Mouse (Mus musculus) c-Kit-positive CD71-positive TER-119-negative erythroid progenitor cells, embryonic 14.5 days (primary cell): ENCODE measurements around the gene Elmo1.

Source experiments
- DNase-seq: peaks from one replicate; pipeline ENCODE4 v3.0.0-alpha.2; 2013; ENCODE audit warnings: low read depth

Gene Elmo1

DNA sequence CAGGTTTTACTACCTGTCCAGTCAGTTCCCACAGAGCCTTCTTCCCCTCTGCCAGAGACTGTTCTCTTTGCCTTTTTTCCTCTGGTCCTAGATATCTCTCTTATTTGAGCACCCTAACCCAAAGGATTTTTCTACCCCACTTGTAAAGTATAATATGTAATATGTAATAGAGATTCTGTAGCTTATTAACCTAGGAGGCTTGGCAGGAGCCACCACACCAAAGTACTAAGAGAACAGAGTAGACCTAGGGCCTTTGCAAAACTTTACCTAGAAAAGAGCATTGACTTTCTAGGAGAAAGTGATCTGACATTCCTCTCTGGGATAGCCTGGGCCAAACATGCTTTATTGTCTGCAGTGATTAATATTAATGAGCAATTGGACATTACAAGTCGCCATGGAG, 433.3 kb downstream of the Elmo1 start:
- no peak for DNase-seq

- no peak for DNase-seq
Measured at GRCm38 (mm10) chr13:20525844-20526243, 435.4 kb downstream of the Elmo1 start.

DNA sequence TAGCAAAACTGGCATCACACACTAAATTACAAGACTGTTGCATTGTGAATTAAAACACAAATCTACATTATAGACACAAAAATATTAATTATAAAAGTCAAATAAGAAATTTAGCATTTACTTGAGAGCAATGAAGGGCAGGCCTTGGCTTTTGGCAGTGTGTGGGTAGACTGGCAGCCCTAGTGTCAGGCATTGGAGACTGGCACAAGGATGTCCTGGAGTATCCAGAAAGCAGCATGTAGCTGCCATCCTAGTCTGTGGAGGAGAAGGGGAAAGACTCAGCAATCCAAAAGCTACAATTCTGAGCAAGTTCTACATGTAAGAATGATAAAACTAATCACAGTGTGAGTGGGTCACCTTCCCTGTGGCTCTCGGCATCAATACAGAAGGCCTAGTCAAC, 446.7 kb downstream of the Elmo1 start:
- no peak for DNase-seq

DNA sequence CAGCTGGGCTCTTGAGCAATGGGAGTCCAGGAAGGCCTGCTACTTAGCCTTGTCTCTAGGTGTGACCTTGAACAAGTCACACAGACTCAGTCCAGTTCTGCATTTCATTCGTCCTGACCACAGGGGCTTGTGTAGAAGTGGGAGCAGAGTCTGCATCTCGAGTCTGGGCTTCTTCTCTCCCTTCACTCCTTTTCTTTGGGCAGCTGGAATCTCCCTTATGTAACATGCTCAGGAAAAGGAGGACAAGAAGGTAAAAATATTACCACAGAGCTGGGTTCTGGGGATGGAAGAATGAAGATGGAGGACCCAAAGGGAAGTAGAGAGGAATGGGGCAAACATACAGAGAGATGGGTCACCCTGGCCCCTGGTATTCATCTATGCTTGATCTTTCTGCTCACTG, 447.1 kb downstream of the Elmo1 start:
- DNase-seq = no peak

DNA sequence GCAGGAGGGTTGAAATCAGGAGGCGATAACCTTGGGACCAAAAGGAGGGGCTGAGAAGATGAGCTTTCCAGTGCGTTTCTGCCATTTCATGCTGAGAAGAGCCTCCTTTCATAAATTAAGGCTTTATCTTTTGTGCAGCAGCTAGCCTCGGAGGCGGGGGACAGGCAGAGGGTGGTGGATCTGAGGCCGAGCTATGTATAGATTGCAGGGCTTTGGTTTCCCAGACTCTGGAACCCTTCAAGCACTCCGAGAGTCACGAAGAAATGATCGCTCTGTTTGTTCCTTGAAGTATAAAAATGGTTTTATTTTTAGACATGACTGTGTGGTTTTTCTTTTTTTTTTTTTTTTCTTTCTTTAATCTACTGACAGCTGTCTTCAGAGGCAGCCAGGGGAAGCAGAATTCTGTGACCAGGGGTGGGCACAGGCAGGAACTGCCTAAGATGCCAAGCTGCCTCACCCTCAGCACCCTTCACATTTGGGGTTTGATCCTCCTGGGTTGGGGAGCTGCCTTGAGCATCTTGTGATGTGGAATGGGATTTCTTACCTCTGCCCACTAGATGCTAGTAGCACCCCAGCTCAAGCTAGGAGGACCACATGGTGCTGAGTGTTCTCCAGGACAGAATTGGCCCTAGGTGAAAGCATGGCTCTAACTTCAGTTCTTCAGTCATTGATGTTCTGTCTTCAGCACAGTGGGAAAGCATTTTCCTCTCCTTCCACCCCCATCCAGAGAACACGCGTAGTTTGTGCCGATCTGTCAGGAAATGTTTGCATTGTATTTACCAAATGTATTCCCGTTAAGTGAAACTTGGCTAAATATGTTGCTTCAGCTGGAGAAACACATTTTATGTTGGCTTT, 448.0 kb downstream of the Elmo1 start:
- no peak for DNase-seq

DNA sequence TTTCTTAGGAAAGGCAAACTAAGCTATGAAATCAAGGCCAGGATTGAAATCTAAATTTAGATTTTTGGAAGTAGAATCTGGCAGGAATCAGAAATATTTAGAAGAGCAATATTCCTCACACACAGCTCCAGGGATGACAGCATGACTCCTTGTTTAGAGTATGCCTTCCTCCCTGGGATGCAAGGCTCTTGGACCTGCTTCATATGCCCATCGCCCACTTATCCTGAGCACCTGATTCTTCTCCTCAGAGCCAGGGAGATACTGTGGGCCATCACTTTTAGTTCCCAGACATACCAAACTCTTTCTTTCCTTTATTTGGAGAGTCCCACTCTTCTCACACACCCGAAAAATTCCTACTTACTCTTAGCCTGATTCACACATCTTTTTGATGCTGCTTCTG, 449.2 kb downstream of the Elmo1 start:
- DNase-seq = no peak

DNA sequence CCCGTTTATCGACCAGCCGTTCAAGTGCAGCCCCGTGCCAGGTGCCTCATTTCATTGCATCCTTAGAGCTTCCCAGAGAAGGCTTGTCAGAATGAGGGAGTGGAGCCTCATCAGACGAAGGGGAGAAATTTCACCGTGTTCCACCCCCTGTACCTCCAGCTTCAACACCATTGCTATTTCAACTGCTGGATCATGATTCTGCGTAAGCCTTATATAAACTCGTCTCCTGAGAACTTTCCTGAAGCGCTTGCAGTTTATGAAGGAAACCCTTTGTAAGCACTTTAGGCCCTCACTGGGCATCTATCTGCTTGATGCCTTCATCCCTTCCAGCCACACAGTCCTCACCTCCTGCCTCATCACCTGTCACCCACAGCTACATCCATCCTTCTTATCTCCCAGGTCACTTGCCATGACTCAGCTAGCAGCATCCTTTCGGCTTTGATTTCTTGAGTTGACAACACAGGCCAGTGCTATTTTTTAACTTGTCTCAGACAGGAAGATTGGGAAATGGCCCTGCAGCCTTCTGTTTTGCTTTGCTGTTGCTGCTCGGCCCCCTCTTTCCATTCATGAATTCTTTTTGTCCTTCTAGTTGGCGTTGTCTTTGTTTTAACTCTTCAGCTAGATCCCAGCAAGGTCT, 456.3 kb downstream of the Elmo1 start:
- no peak for DNase-seq

GRCm38 (mm10) chr13:20549983-20550382, 459.6 kb downstream of the Elmo1 start:
- DNase-seq = no peak

DNA sequence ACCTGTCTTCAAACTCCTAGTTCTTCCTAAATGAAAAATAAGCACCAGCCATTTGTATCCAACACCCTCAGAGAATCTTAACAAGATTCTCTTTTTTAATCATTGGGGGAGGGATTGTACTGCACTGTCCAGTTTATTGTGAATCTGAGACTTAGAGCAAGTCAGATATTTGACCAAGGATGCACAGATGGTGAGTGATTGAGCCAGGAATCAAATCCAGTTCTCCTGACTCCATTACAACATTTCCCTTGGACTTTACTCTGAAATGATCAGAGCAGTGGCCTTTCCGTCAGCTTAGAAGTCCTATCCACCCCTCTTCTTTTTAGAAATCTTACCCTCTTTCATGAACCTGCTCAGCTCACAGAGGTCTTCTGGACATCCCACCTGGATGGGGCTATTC, 461.2 kb downstream of the Elmo1 start:
- DNase-seq = no peak

DNA sequence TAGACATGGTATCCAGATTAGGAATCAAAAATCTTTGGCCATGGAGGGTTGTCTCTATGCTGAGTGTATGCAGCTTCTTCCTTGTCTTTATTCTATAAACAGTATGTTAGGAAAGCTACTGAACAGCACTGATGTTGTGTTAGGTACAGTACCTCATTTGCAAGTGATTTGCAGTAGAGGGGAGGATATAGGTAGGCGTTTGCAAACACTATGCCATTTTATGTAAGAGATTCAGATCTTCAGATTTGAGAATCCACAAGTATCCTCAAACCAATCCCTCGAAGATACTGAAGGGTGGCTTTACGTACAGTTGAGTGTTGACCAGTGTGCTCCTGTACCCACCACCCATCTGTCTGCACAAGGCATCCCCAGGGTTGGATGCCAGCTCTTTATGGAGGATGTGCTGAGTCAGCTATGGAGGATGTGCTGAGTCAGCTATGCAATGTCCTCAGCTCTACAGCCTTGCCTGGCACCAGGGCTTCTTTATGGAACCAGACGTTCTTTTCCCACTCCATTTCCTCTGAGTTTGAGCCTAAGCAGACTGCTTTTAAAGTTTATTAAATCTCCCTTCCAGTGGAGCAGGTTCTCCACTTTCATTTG, 465.6 kb downstream of the Elmo1 start:
- DNase-seq = no peak

DNA sequence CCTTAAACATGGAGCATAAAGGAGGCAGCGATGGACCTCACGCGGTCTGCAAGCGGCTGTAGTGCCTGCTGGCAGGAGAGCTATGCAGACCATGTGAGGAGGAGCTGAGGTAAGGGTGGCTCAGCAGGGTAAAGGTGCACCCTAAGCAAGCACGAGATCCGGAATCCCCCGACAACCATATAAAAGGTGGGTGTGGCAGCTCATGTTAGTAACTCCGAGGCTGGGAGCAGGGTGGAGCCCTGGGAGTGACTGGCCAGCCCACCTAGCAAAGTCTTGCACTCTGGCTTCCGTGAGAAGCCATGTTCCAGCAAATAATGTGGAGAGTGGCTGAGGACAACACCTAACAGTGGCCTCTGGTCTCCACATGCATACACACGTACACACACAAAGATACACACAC, 466.3 kb downstream of the Elmo1 start:
- no peak for DNase-seq

DNA sequence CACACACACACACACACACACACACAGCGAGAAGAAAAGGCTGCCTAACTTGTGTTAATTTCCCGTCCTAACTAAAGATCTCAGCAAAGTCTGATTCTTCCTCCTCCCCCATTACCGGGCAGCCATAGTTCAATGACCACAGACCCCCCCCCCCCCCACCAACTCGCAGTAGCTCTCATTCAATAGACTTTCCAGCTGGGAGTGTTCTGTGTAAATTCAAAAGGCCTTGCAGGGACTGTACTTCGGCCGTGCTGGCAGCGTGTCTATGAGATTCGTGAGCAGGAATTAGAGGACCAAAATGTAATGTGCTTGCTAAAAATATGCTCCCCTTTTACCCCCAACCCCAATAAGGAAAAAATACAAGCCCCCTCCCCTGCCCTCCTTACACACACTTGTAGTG, 466.8 kb downstream of the Elmo1 start:
- DNase-seq = no peak

- DNase-seq = no peak
Measured at GRCm38 (mm10) chr13:20558376-20558775, 468.0 kb downstream of the Elmo1 start.

DNA sequence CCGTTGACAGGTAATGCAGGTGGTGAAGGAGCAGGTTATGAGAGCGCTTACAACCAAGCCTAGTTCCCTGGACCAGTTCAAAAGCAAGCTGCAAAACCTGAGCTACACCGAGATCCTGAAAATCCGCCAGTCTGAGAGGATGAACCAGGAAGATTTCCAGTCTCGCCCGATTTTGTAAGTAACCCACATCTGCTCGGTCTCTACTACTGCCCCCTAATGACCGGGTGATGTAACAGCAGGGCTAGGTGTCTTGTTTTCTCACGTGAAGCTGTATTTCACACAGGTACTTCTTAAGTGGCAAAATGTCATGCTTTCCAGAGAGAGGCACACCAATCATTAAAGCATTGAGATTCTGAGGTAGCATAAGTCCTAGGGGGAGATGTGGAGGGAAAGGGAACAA, 474.0 kb downstream of the Elmo1 start:
- no peak for DNase-seq

- DNase-seq = no peak
Measured at GRCm38 (mm10) chr13:20575186-20575585, 484.8 kb downstream of the Elmo1 start.

- no peak for DNase-seq
Measured at GRCm38 (mm10) chr13:20585868-20586267, 495.5 kb downstream of the Elmo1 start.

- no peak for DNase-seq
Measured at GRCm38 (mm10) chr13:20586462-20586861, 496.1 kb downstream of the Elmo1 start.

DNA sequence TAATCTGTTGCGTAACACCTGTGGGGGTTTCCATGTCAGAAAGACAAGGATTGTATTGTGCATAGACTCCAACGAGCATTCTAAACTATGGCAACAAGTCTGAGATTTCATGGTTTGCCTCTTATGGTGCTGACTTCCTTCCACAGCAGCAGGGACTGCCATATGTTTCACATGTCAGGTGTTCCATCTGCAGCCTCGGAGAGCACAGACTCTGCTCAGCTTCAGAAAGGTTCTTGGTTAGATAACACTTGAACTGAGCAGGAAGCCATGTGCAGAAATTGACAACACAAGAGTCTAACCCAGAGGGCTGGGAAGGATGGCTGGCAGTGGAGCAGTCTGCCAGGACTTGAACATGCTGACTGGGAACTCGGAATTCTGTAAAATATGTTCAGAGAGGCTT, 500.6 kb downstream of the Elmo1 start:
- no peak for DNase-seq

DNA sequence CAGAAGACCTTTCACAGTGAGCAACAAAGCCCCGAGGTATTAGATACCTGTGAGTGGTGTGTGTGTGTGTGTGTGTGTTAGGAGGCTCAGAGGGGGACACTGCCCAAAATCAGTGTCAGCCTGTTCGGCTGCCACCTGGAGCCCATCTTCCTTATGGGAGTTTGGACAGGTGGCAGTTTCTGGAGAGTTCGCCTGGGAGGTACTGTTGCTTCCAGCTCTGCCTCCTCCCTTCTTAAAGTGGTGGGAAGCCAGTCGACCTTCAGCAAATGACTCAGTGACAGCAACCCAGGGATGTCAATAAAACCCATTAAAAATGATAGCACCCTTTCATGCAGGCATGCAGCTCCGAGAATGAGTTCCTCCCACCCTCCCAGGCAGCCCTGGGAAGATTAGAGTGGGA, 506.9 kb downstream of the Elmo1 start:
- no peak for DNase-seq

GRCm38 (mm10) chr13:20598618-20599017, 508.2 kb downstream of the Elmo1 start:
- DNase-seq = no peak

GRCm38 (mm10) chr13:20600246-20600645, 509.9 kb downstream of the Elmo1 start:
- DNase-seq = no peak

- no peak for DNase-seq
Measured at GRCm38 (mm10) chr13:20601421-20601820, 511.0 kb downstream of the Elmo1 start.

GRCm38 (mm10) chr13:20606891-20607290, 516.5 kb downstream of the Elmo1 start:
- no peak for DNase-seq
